Mouse (Mus musculus): ENCODE results near the gene Ucp3. TPM values are rescaled to one million over a fixed set of nuclear protein-coding genes. Genes with fewer than 3 reads are reported as not detected.

Ucp3 gene
- polyA plus RNA-seq, 1 experiment, result not detected

- H3K27me3 ChIP-seq (ENCODE audit: control insufficient read depth, insufficient read depth, low read length, poor library complexity, severe bottlenecking), result no peaks in the 10 kb centered on the region
- no peaks in the 10 kb centered on the region for H3K9me3 ChIP-seq (replicated peaks; ENCODE audit: control insufficient read depth, insufficient read depth, low read length, poor library complexity, severe bottlenecking)
- H3K27ac ChIP-seq (ENCODE audit: insufficient read depth, low read length), result no peak overlapping the region
- H3K4me3 ChIP-seq (ENCODE audit: low read depth, low read length), result no peak overlapping the region
- no peak overlapping the region for H3K9ac ChIP-seq (ENCODE audit: low read depth, poor library complexity, severe bottlenecking)
- TF ChIP-seq EP300 (IDR thresholded peaks at IDR 0.05; ENCODE audit: insufficient read depth, low read depth, low read length) (no peak), POLR2A (IDR thresholded peaks at IDR 0.05; ENCODE audit: insufficient read depth, low read length) (no peak), CTCF (IDR thresholded peaks at IDR 0.05; ENCODE audit: low read depth, low read length) (no peak)
- H3K36me3 ChIP-seq (ENCODE audit: control insufficient read depth, insufficient read depth, low read length, poor library complexity, severe bottlenecking), result no peaks in the 10 kb centered on the region
- no peaks in the 10 kb centered on the region for H3K4me1 ChIP-seq (ENCODE audit: control insufficient read depth, insufficient read depth, low read length)
Measured at GRCm38 (mm10) chr7:100466781-100467510, 5.8 kb upstream of the Ucp3 start.

GRCm38 (mm10) chr7:100468761-100469160 lies 4.0 kb upstream of the Ucp3 start:
- no peaks in the 10 kb centered on the region for H3K27me3 ChIP-seq (ENCODE audit: control insufficient read depth, insufficient read depth, low read length, poor library complexity, severe bottlenecking)
- no peak for TF ChIP-seq POLR2A (IDR thresholded peaks at IDR 0.05; ENCODE audit: insufficient read depth, low read length)
- TF ChIP-seq EP300 (IDR thresholded peaks at IDR 0.05; ENCODE audit: insufficient read depth, low read depth, low read length), result no peak
- TF ChIP-seq CTCF (IDR thresholded peaks at IDR 0.05; ENCODE audit: low read depth, low read length), result no peak
- no peaks in the 10 kb centered on the region for H3K36me3 ChIP-seq (ENCODE audit: control insufficient read depth, insufficient read depth, low read length, poor library complexity, severe bottlenecking)

GRCm38 (mm10) chr7:100469502-100469901 lies 3.3 kb upstream of the Ucp3 start:
- Histone ChIP-seq H3K9ac (ENCODE audit: low read depth, poor library complexity, severe bottlenecking) (no peak overlapping the region), H3K27me3 (ENCODE audit: control insufficient read depth, insufficient read depth, low read length, poor library complexity, severe bottlenecking) (no peaks in the 10 kb centered on the region), H3K9me3 (replicated peaks; ENCODE audit: control insufficient read depth, insufficient read depth, low read length, poor library complexity, severe bottlenecking) (no peaks in the 10 kb centered on the region), H3K4me1 (ENCODE audit: control insufficient read depth, insufficient read depth, low read length) (no peaks in the 10 kb centered on the region), H3K36me3 (ENCODE audit: control insufficient read depth, insufficient read depth, low read length, poor library complexity, severe bottlenecking) (no peaks in the 10 kb centered on the region), H3K4me3 (ENCODE audit: low read depth, low read length) (no peak overlapping the region), H3K27ac (ENCODE audit: insufficient read depth, low read length) (no peak overlapping the region)
- TF ChIP-seq POLR2A (IDR thresholded peaks at IDR 0.05; ENCODE audit: insufficient read depth, low read length), result no peak
- no peak for TF ChIP-seq CTCF (IDR thresholded peaks at IDR 0.05; ENCODE audit: low read depth, low read length)
- no peak for TF ChIP-seq EP300 (IDR thresholded peaks at IDR 0.05; ENCODE audit: insufficient read depth, low read depth, low read length)

More at GRCm38 (mm10) chr7:100468761-100469160, 4.0 kb upstream of the Ucp3 start:
- Histone ChIP-seq H3K9me3 (replicated peaks; ENCODE audit: control insufficient read depth, insufficient read depth, low read length, poor library complexity, severe bottlenecking) (no peaks in the 10 kb centered on the region), H3K9ac (ENCODE audit: low read depth, poor library complexity, severe bottlenecking) (no peak overlapping the region), H3K4me3 (ENCODE audit: low read depth, low read length) (no peak overlapping the region), H3K4me1 (ENCODE audit: control insufficient read depth, insufficient read depth, low read length) (no peaks in the 10 kb centered on the region), H3K27ac (ENCODE audit: insufficient read depth, low read length) (no peak overlapping the region)

GRCm38 (mm10) chr7:100470796-100471406 lies 1.9 kb upstream of the Ucp3 start:
- Histone ChIP-seq H3K27me3 (ENCODE audit: control insufficient read depth, insufficient read depth, low read length, poor library complexity, severe bottlenecking) (no peaks in the 10 kb centered on the region), H3K4me3 (ENCODE audit: low read depth, low read length) (no peak overlapping the region), H3K9ac (ENCODE audit: low read depth, poor library complexity, severe bottlenecking) (no peak overlapping the region), H3K36me3 (ENCODE audit: control insufficient read depth, insufficient read depth, low read length, poor library complexity, severe bottlenecking) (no peaks in the 10 kb centered on the region), H3K4me1 (ENCODE audit: control insufficient read depth, insufficient read depth, low read length) (no peaks in the 10 kb centered on the region), H3K9me3 (replicated peaks; ENCODE audit: control insufficient read depth, insufficient read depth, low read length, poor library complexity, severe bottlenecking) (no peaks in the 10 kb centered on the region), H3K27ac (ENCODE audit: insufficient read depth, low read length) (no peak overlapping the region)
- no peak for TF ChIP-seq EP300 (IDR thresholded peaks at IDR 0.05; ENCODE audit: insufficient read depth, low read depth, low read length)
- no peak for TF ChIP-seq CTCF (IDR thresholded peaks at IDR 0.05; ENCODE audit: low read depth, low read length)
- TF ChIP-seq POLR2A (IDR thresholded peaks at IDR 0.05; ENCODE audit: insufficient read depth, low read length), result no peak

GRCm38 (mm10) chr7:100471407-100471797 lies 1.4 kb upstream of the Ucp3 start:
- TF ChIP-seq POLR2A (IDR thresholded peaks at IDR 0.05; ENCODE audit: insufficient read depth, low read length), result no peak
- no peak for TF ChIP-seq EP300 (IDR thresholded peaks at IDR 0.05; ENCODE audit: insufficient read depth, low read depth, low read length)
- no peak for TF ChIP-seq CTCF (IDR thresholded peaks at IDR 0.05; ENCODE audit: low read depth, low read length)
- Histone ChIP-seq H3K27me3 (ENCODE audit: control insufficient read depth, insufficient read depth, low read length, poor library complexity, severe bottlenecking) (no peaks in the 10 kb centered on the region), H3K27ac (ENCODE audit: insufficient read depth, low read length) (no peak overlapping the region), H3K9me3 (replicated peaks; ENCODE audit: control insufficient read depth, insufficient read depth, low read length, poor library complexity, severe bottlenecking) (no peaks in the 10 kb centered on the region), H3K9ac (ENCODE audit: low read depth, poor library complexity, severe bottlenecking) (no peak overlapping the region), H3K4me1 (ENCODE audit: control insufficient read depth, insufficient read depth, low read length) (no peaks in the 10 kb centered on the region), H3K4me3 (ENCODE audit: low read depth, low read length) (no peak overlapping the region), H3K36me3 (ENCODE audit: control insufficient read depth, insufficient read depth, low read length, poor library complexity, severe bottlenecking) (no peaks in the 10 kb centered on the region)

- no peak overlapping the region for H3K9ac ChIP-seq (ENCODE audit: low read depth, poor library complexity, severe bottlenecking)
- no peaks in the 10 kb centered on the region for H3K27me3 ChIP-seq (ENCODE audit: control insufficient read depth, insufficient read depth, low read length, poor library complexity, severe bottlenecking)
- no peaks in the 10 kb centered on the region for H3K36me3 ChIP-seq (ENCODE audit: control insufficient read depth, insufficient read depth, low read length, poor library complexity, severe bottlenecking)
- no peak overlapping the region for H3K27ac ChIP-seq (ENCODE audit: insufficient read depth, low read length)
- no peaks in the 10 kb centered on the region for H3K9me3 ChIP-seq (replicated peaks; ENCODE audit: control insufficient read depth, insufficient read depth, low read length, poor library complexity, severe bottlenecking)
- TF ChIP-seq CTCF (IDR thresholded peaks at IDR 0.05; ENCODE audit: low read depth, low read length) (no peak), POLR2A (IDR thresholded peaks at IDR 0.05; ENCODE audit: insufficient read depth, low read length) (no peak), EP300 (IDR thresholded peaks at IDR 0.05; ENCODE audit: insufficient read depth, low read depth, low read length) (no peak)
- H3K4me1 ChIP-seq (ENCODE audit: control insufficient read depth, insufficient read depth, low read length), result no peaks in the 10 kb centered on the region
- H3K4me3 ChIP-seq (ENCODE audit: low read depth, low read length), result no peak overlapping the region
Measured at GRCm38 (mm10) chr7:100473846-100474454, 1.2 kb downstream of the Ucp3 start.
